Mouse (Mus musculus) heart, postnatal 25 days (tissue): ENCODE measurements around the gene Fibp. TPM values are rescaled to one million over a fixed set of nuclear protein-coding genes. Genes with fewer than 3 reads are reported as not detected.

Experiments
- DNase-seq: peaks from one replicate; pipeline ENCODE4 v3.0.0; 2022; ENCODE audit warnings: low spot score
- intact Hi-C: fragments of 180-260 bp; cut with DNase I; formaldehyde crosslinking; loops from one replicate; pipeline ENCODE4 v1.15.1; 2025
- total RNA-seq, 2 experiments: library from RNA; stranded (reverse); gene quantifications; 2 replicates each; pipeline ENCODE4 v1.2.3; 2021

The Fibp gene
- total RNA-seq, 2 experiments from 2014 or later, result 45.5 to 51.0 TPM

DNA sequence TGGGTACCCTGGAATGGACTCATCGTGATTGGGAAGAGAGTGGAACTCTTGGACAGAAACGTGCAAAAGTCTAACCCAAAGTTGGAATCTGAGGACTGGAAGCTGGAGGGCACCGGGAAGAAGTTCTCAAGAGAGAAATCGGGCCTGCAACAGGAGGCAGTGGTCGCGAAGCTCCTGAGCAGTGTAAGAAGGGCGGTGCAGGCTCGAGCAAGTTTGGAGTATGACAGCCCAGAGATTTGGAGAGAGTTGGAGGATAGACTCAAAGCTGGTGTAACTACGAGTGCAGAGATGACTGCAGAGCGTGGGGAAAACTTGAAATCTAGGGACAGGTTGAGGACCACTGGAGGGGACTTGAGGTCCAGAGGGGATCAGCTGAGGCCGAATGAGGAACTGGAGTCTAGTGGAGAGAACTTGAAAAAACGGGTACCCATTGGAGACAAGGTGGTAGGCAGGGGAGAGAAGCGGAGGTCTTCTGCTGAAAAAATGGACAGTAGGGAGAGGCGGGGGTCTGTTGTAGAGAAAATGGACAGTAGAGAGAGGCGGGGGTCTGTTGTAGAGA lies 50.7 kb downstream of the Fibp start:
- DNase-seq, result no peak
- intact Hi-C loops, result no loop called here

DNA sequence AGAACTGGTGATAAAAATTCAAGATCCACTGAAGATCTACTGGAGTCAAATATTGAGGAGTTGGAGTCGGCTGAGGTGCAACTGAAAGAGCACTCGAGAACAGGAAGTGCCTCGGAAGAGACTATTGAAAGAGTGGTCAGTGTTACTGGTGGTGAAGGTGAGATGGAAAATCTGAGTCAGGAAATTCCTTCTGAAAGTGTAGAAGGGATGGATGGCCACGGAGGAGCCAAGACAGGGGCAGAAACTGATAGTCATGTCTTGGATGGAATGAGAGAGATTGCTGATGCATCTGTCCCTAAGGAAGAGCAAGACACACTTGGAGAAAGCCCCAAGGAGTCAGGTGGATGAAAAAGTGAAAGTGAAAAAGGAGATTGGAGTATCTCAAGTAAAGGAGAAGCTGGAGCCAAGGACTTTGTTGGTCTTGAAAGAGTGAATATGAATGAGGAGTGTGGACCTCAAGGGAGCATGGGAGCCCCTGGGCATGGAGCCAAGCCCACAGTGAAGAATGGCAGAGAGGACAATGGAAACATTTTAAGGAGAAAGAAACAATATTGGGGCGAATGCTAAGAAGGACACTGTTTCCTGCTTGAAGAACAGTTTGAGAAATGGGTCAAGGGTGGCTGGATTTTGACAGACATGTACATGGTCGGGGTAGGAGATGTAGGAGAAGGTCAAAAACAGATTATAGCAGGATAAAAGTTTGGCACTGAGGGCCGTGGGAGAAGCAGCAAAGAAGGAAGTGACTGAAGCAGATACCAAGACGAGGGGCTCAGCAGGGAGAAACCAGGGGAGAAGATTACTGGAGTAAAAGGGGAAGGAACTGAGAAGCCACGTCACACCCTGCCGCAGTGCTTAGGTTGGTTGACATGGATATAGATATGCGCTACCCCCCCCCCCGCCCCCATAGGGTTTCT lies 51.9 kb downstream of the Fibp start:
- intact Hi-C loops, result no loop called here
- DNase-seq, result no peak

- no peak for DNase-seq
- intact Hi-C loops, result no loop called here
Observed at GRCm38 (mm10) chr19:5513005-5513349, 52.6 kb downstream of the Fibp start.

Other genes starting within 250 kb of the Fibp start
- 10 to 100 TPM; 21.1 TPM for gene Pacs1, start 187.5 kb upstream of the Fibp start, total RNA-seq
- 100 to 1,000 TPM; 110 to 115 TPM for gene Sf3b2, start 165.2 kb upstream of the Fibp start, total RNA-seq
- 10 to 100 TPM; 24.5 to 25.7 TPM for gene Gal3st3, start 162.3 kb upstream of the Fibp start, total RNA-seq
- not detected for gene Catsper1, start 124.9 kb upstream of the Fibp start, total RNA-seq
- 1 to 10 TPM; 7.4 to 9.6 TPM for gene Cst6, start 111.0 kb upstream of the Fibp start, total RNA-seq
- 10 to 100 TPM; 17.6 to 19.4 TPM for gene Eif1ad, start 93.9 kb upstream of the Fibp start, total RNA-seq
- gene Banf1, start 93.4 kb upstream of the Fibp start, total RNA-seq, result 100 to 1,000 TPM; 122 to 132 TPM
- gene Sart1, start 71.9 kb upstream of the Fibp start, total RNA-seq, result 10 to 100 TPM; 45.3 to 58.7 TPM
- gene Tsga10ip, start 58.1 kb upstream of the Fibp start, total RNA-seq, result under 1 TPM; 0.28 to 0.88 TPM
- gene Drap1, start 35.6 kb upstream of the Fibp start, total RNA-seq, result 100 to 1,000 TPM; 289 to 292 TPM
- gene AI837181, start 35.5 kb upstream of the Fibp start, total RNA-seq, result 10 to 100 TPM; 34.9 to 36.2 TPM
- gene Fosl1, start 13.1 kb upstream of the Fibp start, total RNA-seq, result not detected
- gene Ccdc85b, start 2.7 kb upstream of the Fibp start, total RNA-seq, result 10 to 100 TPM in 1 of 2 experiments, 1 to 10 TPM in 1; 7.8 to 11.9 TPM
- gene Ctsw, start 7.9 kb downstream of the Fibp start, total RNA-seq, result under 1 TPM in 1 of 2 experiments, not detected in 1; 0.45 TPM
- 10 to 100 TPM in 1 of 2 experiments, 1 to 10 TPM in 1; 9.9 to 10.3 TPM for gene Efemp2, start 13.3 kb downstream of the Fibp start, total RNA-seq
- 10 to 100 TPM; 21.0 to 21.5 TPM for gene Mus81, start 27.8 kb downstream of the Fibp start, total RNA-seq
- 100 to 1,000 TPM; 209 to 212 TPM for gene Cfl1, start 29.8 kb downstream of the Fibp start, total RNA-seq
- 1 to 10 TPM in 1 of 2 experiments, under 1 TPM in 1; 0.78 to 1.0 TPM for gene 1700020D05Rik, start 43.2 kb downstream of the Fibp start, total RNA-seq
- 1 to 10 TPM; 6.2 to 8.1 TPM for gene Snx32, start 49.9 kb downstream of the Fibp start, total RNA-seq
- gene Ovol1, start 100.0 kb downstream of the Fibp start, total RNA-seq, result not detected
- gene Ap5b1, start 107.4 kb downstream of the Fibp start, total RNA-seq, result 1 to 10 TPM; 3.0 to 3.2 TPM
- gene Rnaseh2c, start 141.3 kb downstream of the Fibp start, total RNA-seq, result 10 to 100 TPM; 43.7 to 49.7 TPM
- 10 to 100 TPM; 24.8 to 26.5 TPM for gene Kat5, start 149.6 kb downstream of the Fibp start, total RNA-seq
- gene Rela, start 176.9 kb downstream of the Fibp start, total RNA-seq, result 10 to 100 TPM; 22.7 to 29.9 TPM
- gene Sipa1, start 203.1 kb downstream of the Fibp start, total RNA-seq, result 10 to 100 TPM; 23.3 to 31.3 TPM
- 10 to 100 TPM; 24.0 to 30.4 TPM for gene Map3k11, start 228.1 kb downstream of the Fibp start, total RNA-seq
- 10 to 100 TPM; 17.8 to 18.0 TPM for gene Pcnx3, start 228.3 kb downstream of the Fibp start, total RNA-seq
- gene Kcnk7, start 243.8 kb downstream of the Fibp start, total RNA-seq, result not detected